Mouse (Mus musculus) heart, embryonic 13.5 days (tissue): ENCODE data around the gene B020011L13Rik. TPM values are rescaled to one million over a fixed set of nuclear protein-coding genes. Genes with fewer than 3 reads are reported as not detected.
"Not testable (repeated sequence)": the region's sequence is repeated elsewhere in the genome, so short reads cannot be mapped to it uniquely, and the experiment has no call there.

Experiments
- ATAC-seq: fragments of 200-750 bp; cut with Nextera tagmentation; 2 replicates; pipeline ENCODE4 v1.8.0; 2017; ENCODE audit warnings: moderate TSS enrichment; ENCODE audit not compliant: insufficient number of reproducible peaks, low FRiP score, low TSS enrichment; ENCODE audit errors: extremely low read depth
- H3K27ac ChIP-seq: fragments of 300-500 bp; sonication (generic); replicated peaks from 2 replicates; pipeline ENCODE4 v1.5.1; 2015; ENCODE audit warnings: moderate library complexity, mild to moderate bottlenecking, inconsistent platforms
- H3K27me3 ChIP-seq: fragments of 300-500 bp; sonication (generic); replicated peaks from 2 replicates; pipeline ENCODE4 v1.6.1; 2015; ENCODE audit warnings: mild to moderate bottlenecking, inconsistent platforms
- H3K36me3 ChIP-seq: fragments of 300-500 bp; sonication (generic); 2 replicates; pipeline ENCODE4 v1.6.1; 2015; ENCODE audit warnings: mild to moderate bottlenecking, inconsistent platforms
- H3K4me1 ChIP-seq: fragments of 300-500 bp; sonication (generic); 2 replicates; pipeline ENCODE4 v1.6.1; 2015; ENCODE audit warnings: inconsistent platforms
- H3K4me2 ChIP-seq: fragments of 300-500 bp; sonication (generic); 2 replicates; pipeline ENCODE4 v1.6.1; 2015; ENCODE audit warnings: inconsistent platforms, mild to moderate bottlenecking, moderate library complexity
- H3K4me3 ChIP-seq: fragments of 300-500 bp; sonication (generic); 2 replicates; pipeline ENCODE4 v1.5.1; 2015; ENCODE audit warnings: moderate library complexity, mild to moderate bottlenecking, inconsistent platforms
- H3K9ac ChIP-seq: fragments of 300-500 bp; sonication (generic); 2 replicates; pipeline ENCODE4 v1.6.1; 2015; ENCODE audit warnings: inconsistent platforms, mild to moderate bottlenecking, moderate library complexity
- H3K9me3 ChIP-seq: fragments of 300-500 bp; sonication (generic); 2 replicates; pipeline ENCODE4 v1.6.1; 2016; ENCODE audit warnings: inconsistent platforms
- WGBS: fragments of 180-500 bp; shearing (Covaris S2); methylation state at CpG from one replicate; pipeline ENCODE4 v1.1.7; 2015; ENCODE audit warnings: mixed read lengths; 5-methylcytosine and 5-hydroxymethylcytosine counted together
- polyA plus RNA-seq: library from polyadenylated mRNA; unstranded; fragments of >200 nt; fragmentation: Nextera tagmentation; extraction: Ambion mirVana; gene quantifications from 2 replicates; pipeline ENCODE4 v1.2.1, GENCODE M21; 2015

Gene B020011L13Rik
- polyA plus RNA-seq: not detected in 2 replicates

DNA sequence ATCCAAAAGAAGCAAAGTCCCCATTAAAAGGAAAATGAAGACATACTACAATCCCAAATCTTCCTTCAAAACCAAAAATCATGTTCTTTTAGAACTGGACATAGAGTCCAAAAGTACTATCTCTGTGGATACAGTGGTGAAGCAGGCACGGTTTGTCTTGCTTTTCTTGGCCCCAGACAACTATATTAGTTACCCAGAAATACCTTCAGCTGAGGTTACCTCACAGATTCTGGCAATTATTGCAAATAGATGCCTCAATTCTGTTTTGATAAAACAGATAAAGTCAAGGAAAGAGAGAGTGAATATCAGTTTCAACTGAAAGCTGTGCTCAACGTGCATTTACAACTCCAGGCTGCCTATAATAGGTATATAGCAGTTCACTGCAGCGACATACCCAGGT, at the start of gene B020011L13Rik:
Gene B020011L13Rik, plus strand, starts transcription at position 301 of the 400 bp plus-strand sequence.
- not testable (repeated sequence) for ATAC-seq, H3K4me3 ChIP-seq, H3K9ac ChIP-seq, H3K36me3 ChIP-seq, H3K4me1 ChIP-seq, H3K27me3 ChIP-seq, H3K4me2 ChIP-seq, H3K27ac ChIP-seq
- H3K9me3 ChIP-seq: peaks cover 17% of the 10 kb centered on the region
- WGBS: 55% methylated on average over 3 of the region's 3 CpGs

GRCm38 (mm10) chr1:117816271-117816670, 35.3 kb downstream of the B020011L13Rik start:
- peaks cover 37% of the 10 kb centered on the region for H3K9me3 ChIP-seq
- ATAC-seq, H3K27ac ChIP-seq, H3K36me3 ChIP-seq, H3K9ac ChIP-seq, H3K4me3 ChIP-seq, H3K27me3 ChIP-seq, H3K4me2 ChIP-seq, H3K4me1 ChIP-seq: not testable (repeated sequence)

DNA sequence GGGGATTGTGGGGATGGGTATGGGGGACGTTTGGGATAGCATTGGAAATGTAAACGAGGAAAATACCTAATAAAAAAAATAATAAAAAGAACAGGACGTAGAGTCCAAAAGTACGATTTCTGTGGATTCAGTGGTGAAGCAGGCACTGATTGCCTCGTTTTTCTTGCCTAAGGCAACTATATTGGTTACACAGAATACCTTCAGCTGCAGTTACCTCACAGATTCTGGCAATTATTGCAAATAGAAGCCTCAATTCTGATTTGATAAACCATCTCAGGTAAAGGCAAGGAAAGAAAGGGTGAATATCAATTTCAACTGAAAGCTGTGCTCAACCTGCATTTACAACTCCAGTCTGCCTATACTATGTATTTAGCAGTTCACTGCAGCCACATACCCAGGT, 48.8 kb downstream of the B020011L13Rik start, which contains the start of gene Gm28360:
Gene Gm28360, plus strand, starts transcription at position 301 of the 400 bp plus-strand sequence.
- not testable (repeated sequence) for H3K4me2 ChIP-seq, H3K4me3 ChIP-seq, H3K9ac ChIP-seq, ATAC-seq, H3K36me3 ChIP-seq, H3K27me3 ChIP-seq, H3K4me1 ChIP-seq, H3K9me3 ChIP-seq, H3K27ac ChIP-seq
- WGBS: 49% methylated on average over 5 of the region's 5 CpGs

- WGBS: 71% methylated on average over 3 of the region's 3 CpGs
- H3K27me3 ChIP-seq, H3K4me3 ChIP-seq, H3K27ac ChIP-seq, H3K9ac ChIP-seq, H3K36me3 ChIP-seq, ATAC-seq, H3K4me2 ChIP-seq, H3K4me1 ChIP-seq: not testable (repeated sequence)
- peaks cover 22% of the 10 kb centered on the region for H3K9me3 ChIP-seq
Observed at GRCm38 (mm10) chr1:117851718-117852117, 70.8 kb downstream of the B020011L13Rik start.

Other genes starting within 250 kb of the B020011L13Rik start
- gene Gm28363, start 84.0 kb upstream of the B020011L13Rik start, polyA plus RNA-seq: not detected in 2 replicates
- not detected in 2 replicates for gene Gm28360, start 48.9 kb downstream of the B020011L13Rik start, polyA plus RNA-seq
- not detected in 2 replicates for gene Gm28168, start 146.9 kb downstream of the B020011L13Rik start, polyA plus RNA-seq
- not detected in 2 replicates for gene Gm7145, start 184.8 kb downstream of the B020011L13Rik start, polyA plus RNA-seq